Mouse (Mus musculus) layer of hippocampus, postnatal 10 days (tissue): ENCODE results near the gene 2310022B05Rik. TPM values are rescaled to one million over a fixed set of nuclear protein-coding genes. Genes with fewer than 3 reads are reported as not detected.

ENCODE experiments used
- DNase-seq, 2 experiments: peaks; one replicate each; pipeline ENCODE4 v3.0.0; 2021; ENCODE audit warnings: low spot score in 2 of 2
- total RNA-seq, 2 experiments: library from RNA; stranded (reverse); gene quantifications; 2 replicates each; pipeline ENCODE4 v1.2.3; 2021

Gene 2310022B05Rik
- total RNA-seq, 2 experiments from 2014 or later, result 96.2 to 106 TPM

GRCm38 (mm10) chr8:124662446-124663111, 590 bp downstream of the 2310022B05Rik start:
- no peak for DNase-seq

DNA sequence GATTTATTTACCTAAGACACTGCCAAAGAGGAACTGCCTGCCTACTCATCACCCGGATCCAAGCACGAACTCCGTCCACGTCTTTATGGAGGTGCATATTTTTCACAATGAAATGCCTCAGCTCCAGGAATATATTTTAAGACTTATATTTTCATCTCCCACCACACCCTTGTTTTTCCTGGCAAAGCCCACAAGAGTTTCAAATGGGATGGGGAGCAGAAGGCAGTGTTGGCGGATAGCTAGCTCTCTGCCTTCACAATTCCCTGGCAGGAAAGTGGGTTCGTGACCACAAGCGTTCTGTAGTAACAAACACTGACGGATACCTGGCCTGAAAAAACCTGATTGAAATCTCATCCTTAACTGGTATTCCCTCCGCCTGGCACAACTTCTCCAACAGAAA, 1.4 kb downstream of the 2310022B05Rik start:
- DNase-seq, result no peak

DNA sequence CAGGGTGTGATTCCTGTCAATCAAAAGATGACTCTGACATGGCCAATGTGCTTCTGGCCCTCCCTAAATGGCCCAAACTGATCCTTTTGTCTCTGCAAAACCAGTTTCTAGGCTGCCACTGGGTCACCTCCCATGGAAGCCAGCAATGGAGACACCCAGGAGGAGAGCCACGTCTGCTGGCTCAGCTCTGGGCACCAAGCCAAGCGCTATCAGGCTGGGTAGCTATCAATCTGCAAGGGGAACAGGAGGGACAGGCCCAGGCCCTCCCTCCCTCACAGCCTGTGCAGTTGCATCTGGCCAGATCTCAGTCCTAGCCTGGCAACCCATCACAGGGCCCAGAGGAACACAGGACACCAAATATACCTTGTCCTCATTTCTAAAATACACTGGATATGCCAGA, 4.8 kb downstream of the 2310022B05Rik start:
- peak; percentile 55 to 67 for DNase-seq

- DNase-seq, result no peak
Measured at GRCm38 (mm10) chr8:124657961-124658360, 5.2 kb downstream of the 2310022B05Rik start.

GRCm38 (mm10) chr8:124653568-124654475, 9.3 kb downstream of the 2310022B05Rik start:
- DNase-seq, result no peak

- no peak for DNase-seq
Measured at GRCm38 (mm10) chr8:124652546-124652945, 10.6 kb downstream of the 2310022B05Rik start.

DNA sequence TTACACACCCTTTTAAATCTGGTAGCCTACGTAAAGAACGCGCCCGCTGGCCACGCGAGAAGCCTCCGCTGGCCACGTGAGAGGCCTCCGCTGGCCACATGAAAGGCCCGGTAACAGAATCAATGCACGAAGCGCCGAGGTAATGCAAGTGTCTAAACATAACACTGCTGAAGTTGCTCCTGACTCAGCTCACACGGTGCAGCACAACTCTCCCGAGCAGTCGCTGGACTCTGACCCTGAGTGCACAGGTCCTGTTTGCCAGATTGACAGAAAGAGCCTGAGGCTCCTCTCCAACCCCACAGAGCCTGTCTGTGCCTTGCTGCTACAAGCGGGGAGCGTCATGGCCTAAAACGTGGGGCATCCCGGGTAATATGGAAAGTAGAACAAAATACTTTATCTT, 11.4 kb downstream of the 2310022B05Rik start:
- DNase-seq, result no peak

DNA sequence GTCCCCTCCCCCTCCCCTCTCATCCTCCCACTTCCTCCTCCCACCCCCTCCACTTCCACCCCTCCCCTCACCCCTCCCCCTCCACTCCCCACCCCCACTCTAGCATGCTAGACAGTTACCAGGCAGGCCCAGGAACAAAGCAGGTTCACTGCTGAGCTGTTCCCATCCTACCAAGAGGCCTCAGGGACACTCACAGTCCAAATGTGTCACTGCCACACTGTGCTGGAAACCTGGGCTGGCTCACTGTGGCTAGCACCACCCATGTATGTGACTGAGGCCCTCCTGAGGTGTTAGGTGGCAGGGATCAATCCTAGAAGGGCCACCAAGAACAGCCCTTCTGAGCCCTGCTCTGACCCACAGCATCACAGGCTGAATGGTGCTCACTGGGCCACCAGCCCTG, 14.9 kb downstream of the 2310022B05Rik start:
- no peak for DNase-seq

DNA sequence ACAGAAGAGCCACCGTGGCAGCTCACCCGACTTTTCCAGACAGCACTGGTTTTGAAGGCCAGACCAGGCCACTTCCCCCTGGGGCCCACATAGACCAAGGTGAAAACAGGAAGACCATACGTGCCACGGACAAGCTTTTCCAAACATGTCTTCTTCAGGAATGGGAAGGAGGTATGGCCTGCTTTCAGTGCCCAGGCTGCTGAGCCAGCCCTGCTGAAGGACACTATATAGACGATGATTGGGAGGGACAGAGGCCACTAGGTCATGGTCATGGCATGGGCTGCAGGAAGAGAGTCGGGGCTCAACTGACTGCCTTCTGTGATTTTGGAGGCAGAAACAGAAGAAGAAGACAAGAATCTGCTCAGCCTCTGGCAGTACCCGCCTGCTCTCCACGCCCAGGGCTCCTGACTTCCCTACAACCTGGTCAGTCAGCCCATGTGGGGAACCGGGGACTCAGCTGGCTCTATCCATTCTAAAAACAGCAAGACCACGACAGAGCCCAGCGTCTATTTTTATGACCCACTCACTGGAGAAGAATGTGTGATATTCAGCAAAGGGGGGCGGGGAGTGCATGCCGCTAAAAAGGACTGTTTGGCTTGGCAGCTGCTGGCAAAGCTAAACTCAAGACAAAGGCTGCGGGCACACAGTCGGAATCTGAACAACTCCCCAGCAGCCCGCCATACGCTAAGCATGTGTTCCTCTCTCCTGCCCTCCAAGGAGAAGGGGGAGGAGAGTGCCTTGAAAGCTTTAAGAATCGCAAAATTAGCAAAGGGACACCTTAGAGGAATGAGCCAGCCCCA, 19.4 kb downstream of the 2310022B05Rik start:
- peak; percentile 34 to 50 for DNase-seq

DNA sequence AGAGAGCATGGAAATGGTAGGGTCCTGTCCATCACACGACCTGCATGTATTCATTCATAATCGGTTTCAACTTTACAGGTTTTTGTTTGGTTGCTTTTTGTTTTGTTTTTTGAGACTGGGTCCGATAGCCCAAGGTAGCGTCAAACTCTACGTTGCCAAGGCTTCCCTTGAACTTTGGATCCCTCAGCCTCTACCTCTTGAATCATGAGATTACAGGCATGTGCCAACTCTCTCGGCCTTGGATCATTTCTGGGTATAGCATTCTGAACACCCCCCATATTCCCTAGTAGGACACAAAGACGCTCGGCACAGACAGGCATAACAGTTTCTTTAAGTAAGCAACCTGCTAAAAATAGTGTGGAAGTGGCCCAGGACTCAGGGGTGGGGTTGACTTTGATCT, 21.6 kb downstream of the 2310022B05Rik start:
- no peak for DNase-seq

DNA sequence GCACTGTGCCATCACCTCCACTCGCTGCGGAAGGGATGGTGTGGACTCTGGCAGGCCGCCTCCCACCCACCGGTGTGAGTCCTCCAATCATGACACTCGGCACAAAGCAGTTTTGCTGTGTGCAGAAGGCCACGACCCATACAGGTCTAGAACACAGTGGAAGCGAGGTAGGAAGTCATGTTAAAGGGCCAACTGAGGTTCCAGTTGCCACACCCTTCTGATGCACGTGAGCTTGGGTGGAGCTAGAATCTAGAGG, 28.0 kb downstream of the 2310022B05Rik start:
- no peak for DNase-seq

DNA sequence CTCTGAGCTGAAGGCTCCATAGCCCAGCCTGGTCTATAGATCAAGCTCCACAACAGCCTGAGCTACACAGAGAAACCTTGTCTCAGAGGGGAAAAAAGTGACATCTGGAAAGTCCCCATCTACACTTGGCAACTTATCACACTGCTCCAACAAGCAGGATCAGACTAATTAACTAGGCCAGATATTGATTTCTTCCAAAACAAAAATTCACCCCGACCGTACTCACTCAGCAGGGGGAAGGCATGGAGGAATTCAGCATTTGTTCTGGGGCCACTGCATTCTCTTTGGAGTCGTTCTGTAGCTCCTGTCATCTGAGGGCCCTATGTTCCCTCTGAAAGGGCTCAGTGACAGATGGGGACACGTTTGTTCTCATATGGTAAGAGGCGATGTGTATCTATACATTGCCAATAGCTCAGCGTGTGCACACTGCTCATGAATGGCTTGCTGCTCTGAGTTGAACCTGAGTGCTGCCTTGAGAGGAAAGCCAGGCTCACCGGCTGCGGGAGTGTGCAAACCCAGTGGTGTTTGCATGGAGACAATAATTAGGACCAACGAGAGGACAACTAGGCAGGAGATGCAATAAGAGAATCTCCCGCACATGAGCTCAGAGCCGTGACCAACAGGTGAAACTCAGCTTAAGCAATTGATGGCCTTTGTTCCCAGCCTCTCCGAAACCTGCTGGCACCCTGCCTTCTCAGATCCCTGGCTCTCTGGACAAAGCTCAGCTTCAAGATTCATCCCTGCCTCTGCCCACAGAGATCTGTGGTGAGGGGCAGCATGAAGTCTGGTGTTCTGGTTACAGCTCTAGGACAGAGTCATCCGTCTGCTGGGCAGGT, 28.5 kb downstream of the 2310022B05Rik start:
- no peak for DNase-seq

DNA sequence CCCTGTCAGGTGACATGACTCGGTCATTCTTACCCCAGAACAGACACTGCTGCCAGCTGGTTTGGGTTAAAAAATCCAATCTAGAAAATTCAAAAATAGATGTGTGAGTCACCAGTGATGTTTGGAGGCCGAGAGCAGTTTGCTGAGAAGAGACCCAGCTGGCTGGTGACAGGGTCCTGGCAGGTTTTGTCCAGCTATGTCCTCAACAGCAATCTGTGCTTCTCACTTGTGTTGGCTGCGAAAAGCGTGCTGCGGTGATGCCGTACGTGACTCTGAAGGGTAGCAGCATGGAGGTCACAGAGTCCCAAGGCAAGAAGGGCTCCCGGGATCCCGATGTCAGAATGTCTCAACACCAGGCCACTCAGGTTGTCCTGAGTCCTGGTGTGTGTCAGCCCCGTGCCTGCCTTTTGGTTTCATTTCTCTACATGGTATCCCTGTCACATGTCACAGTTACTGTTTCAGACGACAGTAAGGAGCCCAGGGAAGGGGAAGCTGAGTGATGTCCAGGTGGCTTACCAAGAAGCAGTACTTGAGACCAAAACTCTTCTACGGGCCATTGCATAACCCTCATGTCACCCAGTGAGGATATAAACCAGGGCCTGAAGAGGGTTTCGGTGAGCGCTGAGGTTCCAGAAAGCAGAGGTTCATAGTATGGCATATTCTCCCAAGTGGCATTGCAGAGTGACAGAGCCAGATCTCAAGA, 30.0 kb downstream of the 2310022B05Rik start:
- peak in 1 of 2 experiments; percentile 43 for DNase-seq

GRCm38 (mm10) chr8:124631966-124632365, 31.2 kb downstream of the 2310022B05Rik start:
- DNase-seq, result no peak

DNA sequence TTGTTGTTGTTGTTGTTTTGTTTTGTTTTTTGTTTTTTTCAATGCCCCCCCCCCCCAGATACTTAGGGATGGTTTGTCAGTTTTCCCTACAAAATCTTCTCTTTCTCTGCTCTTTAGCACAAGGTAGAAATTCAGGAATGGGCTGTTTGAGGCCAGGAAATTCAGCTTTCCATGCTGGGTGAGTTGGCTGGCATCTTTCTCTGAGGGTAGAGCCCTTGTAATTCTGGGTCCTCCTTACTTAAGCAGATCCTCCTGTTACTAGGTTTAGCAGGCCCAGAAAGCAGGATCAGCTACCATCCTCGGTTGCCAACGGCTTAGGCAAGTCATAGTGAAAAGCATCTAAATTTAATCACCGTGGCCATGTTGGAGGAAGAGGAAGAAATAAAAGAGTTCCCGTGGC, 32.3 kb downstream of the 2310022B05Rik start:
- no peak for DNase-seq

GRCm38 (mm10) chr8:124630489-124630888, 32.7 kb downstream of the 2310022B05Rik start:
- DNase-seq, result no peak

GRCm38 (mm10) chr8:124626251-124626650, 36.9 kb downstream of the 2310022B05Rik start:
- DNase-seq, result no peak

DNA sequence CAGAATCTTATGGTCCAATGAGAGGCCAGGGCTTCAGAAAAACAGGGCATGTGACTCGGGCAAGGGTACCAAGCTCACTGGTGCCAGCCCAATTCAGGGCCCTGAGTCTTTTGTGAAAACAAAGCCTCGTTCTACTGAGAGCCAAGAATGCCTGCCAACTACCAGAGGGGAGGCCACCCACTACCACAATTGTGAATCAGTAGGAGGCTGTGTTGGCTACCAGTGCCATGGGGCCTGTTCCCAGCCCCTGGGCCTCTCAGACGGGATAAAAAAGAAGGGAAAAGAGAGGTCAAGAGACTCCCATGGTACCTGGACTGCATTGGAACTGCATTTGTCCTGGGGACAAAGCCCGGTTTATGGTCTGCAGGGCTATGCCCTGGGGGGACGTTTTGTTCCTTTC, 41.9 kb downstream of the 2310022B05Rik start:
- peak; percentile 63 to 72 for DNase-seq

- DNase-seq, result no peak
Measured at GRCm38 (mm10) chr8:124618252-124618651, 44.9 kb downstream of the 2310022B05Rik start.

GRCm38 (mm10) chr8:124617266-124617869, 45.8 kb downstream of the 2310022B05Rik start:
- DNase-seq, result peak; percentile 88 to 92
